Mouse (Mus musculus): Measurements from ENCODE around the gene Arhgap22. TPM values are rescaled to one million over a fixed set of nuclear protein-coding genes. Genes with fewer than 3 reads are reported as not detected.

Arhgap22 gene
- polyA plus RNA-seq, 1 experiment from 2014 or later = 2.6 TPM

- H3K36me3 ChIP-seq (replicated peaks; ENCODE audit: control insufficient read depth, insufficient read depth, low read depth, low read length) = no peaks in the 10 kb centered on the region
- no peaks in the 10 kb centered on the region for H3K4me1 ChIP-seq (ENCODE audit: control insufficient read depth, insufficient read depth, low read length)
- H3K27me3 ChIP-seq (ENCODE audit: control insufficient read depth, insufficient read depth, low read length) = no peaks in the 10 kb centered on the region
- H3K4me3 ChIP-seq (ENCODE audit: low read depth, low read length) = no peak overlapping the region
- H3K9me3 ChIP-seq (replicated peaks; ENCODE audit: control insufficient read depth, low read length) = no peaks in the 10 kb centered on the region
- 84% methylated on average over 6 of the region's 6 CpGs for WGBS
- no peak overlapping the region for H3K4me2 ChIP-seq (ENCODE audit: low read depth, low read length)
- H3K9ac ChIP-seq (replicated peaks; ENCODE audit: low read length) = no peak overlapping the region
- no peak for DNase-seq (ENCODE audit: low spot score)
- ATAC-seq (replicated peaks; ENCODE audit: insufficient number of reproducible peaks, low FRiP score, low TSS enrichment, low read depth) = no peak
- no peak overlapping the region for H3K27ac ChIP-seq (replicated peaks; ENCODE audit: low read depth, low read length)
These were observed 46.3 kb downstream of the Arhgap22 start for GRCm38 (mm10) chr14:33260131-33260530.

GRCm38 (mm10) chr14:33264795-33265194 lies 51.0 kb downstream of the Arhgap22 start:
- H3K27ac ChIP-seq (replicated peaks; ENCODE audit: low read depth, low read length) = no peak overlapping the region
- DNase-seq (ENCODE audit: low spot score) (no peak), ATAC-seq (replicated peaks; ENCODE audit: insufficient number of reproducible peaks, low FRiP score, low TSS enrichment, low read depth) (no peak)
- WGBS = 91% methylated on average over 12 of the region's 13 CpGs
- H3K9ac ChIP-seq (replicated peaks; ENCODE audit: low read length) = no peak overlapping the region
- H3K4me1 ChIP-seq (ENCODE audit: control insufficient read depth, insufficient read depth, low read length) = no peaks in the 10 kb centered on the region
- no peaks in the 10 kb centered on the region for H3K36me3 ChIP-seq (replicated peaks; ENCODE audit: control insufficient read depth, insufficient read depth, low read depth, low read length)
- H3K9me3 ChIP-seq (replicated peaks; ENCODE audit: control insufficient read depth, low read length) = no peaks in the 10 kb centered on the region
- H3K27me3 ChIP-seq (ENCODE audit: control insufficient read depth, insufficient read depth, low read length) = no peaks in the 10 kb centered on the region
- H3K4me3 ChIP-seq (ENCODE audit: low read depth, low read length) = no peak overlapping the region
- no peak overlapping the region for H3K4me2 ChIP-seq (ENCODE audit: low read depth, low read length)

- Histone ChIP-seq H3K27me3 (ENCODE audit: control insufficient read depth, insufficient read depth, low read length) (no peaks in the 10 kb centered on the region), H3K4me1 (ENCODE audit: control insufficient read depth, insufficient read depth, low read length) (no peaks in the 10 kb centered on the region), H3K4me2 (ENCODE audit: low read depth, low read length) (no peak overlapping the region), H3K27ac (replicated peaks; ENCODE audit: low read depth, low read length) (no peak overlapping the region), H3K36me3 (replicated peaks; ENCODE audit: control insufficient read depth, insufficient read depth, low read depth, low read length) (no peaks in the 10 kb centered on the region), H3K4me3 (ENCODE audit: low read depth, low read length) (no peak overlapping the region), H3K9me3 (replicated peaks; ENCODE audit: control insufficient read depth, low read length) (no peaks in the 10 kb centered on the region), H3K9ac (replicated peaks; ENCODE audit: low read length) (no peak overlapping the region)
- DNase-seq (ENCODE audit: low spot score) (no peak), ATAC-seq (replicated peaks; ENCODE audit: insufficient number of reproducible peaks, low FRiP score, low TSS enrichment, low read depth) (no peak)
- WGBS = 77% methylated on average over 2 of the region's 2 CpGs
These were observed 62.4 kb downstream of the Arhgap22 start for GRCm38 (mm10) chr14:33276240-33276639.

- H3K9me3 ChIP-seq (replicated peaks; ENCODE audit: control insufficient read depth, low read length) = no peaks in the 10 kb centered on the region
- no peak overlapping the region for H3K27ac ChIP-seq (replicated peaks; ENCODE audit: low read depth, low read length)
- DNase-seq (ENCODE audit: low spot score) (no peak), ATAC-seq (replicated peaks; ENCODE audit: insufficient number of reproducible peaks, low FRiP score, low TSS enrichment, low read depth) (no peak)
- no peaks in the 10 kb centered on the region for H3K27me3 ChIP-seq (ENCODE audit: control insufficient read depth, insufficient read depth, low read length)
- H3K36me3 ChIP-seq (replicated peaks; ENCODE audit: control insufficient read depth, insufficient read depth, low read depth, low read length) = no peaks in the 10 kb centered on the region
- H3K4me2 ChIP-seq (ENCODE audit: low read depth, low read length) = no peak overlapping the region
- H3K4me3 ChIP-seq (ENCODE audit: low read depth, low read length) = no peak overlapping the region
- H3K4me1 ChIP-seq (ENCODE audit: control insufficient read depth, insufficient read depth, low read length) = no peaks in the 10 kb centered on the region
- no peak overlapping the region for H3K9ac ChIP-seq (replicated peaks; ENCODE audit: low read length)
- 76% methylated on average over 2 of the region's 2 CpGs for WGBS
These were observed 64.5 kb downstream of the Arhgap22 start for GRCm38 (mm10) chr14:33278374-33278773.

DNA sequence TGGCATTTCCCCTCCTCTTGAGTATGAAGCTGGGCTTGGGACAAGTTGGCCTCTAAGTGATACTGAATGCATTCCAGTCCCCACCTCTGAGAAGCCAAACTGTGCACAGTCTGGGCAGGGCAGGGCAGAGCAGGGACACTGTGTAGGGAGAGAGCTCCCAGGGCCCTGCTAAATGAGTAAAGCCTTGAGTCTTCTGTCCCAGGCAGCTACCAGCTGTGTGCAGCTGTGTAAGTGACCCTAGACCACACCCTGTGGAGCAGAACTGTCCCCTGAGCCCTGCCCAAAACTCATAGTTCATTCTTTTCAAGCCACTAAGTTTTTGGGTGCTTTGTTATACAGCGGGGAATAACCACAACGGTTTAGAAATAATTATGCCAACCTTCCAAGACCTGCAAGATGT lies 67.1 kb downstream of the Arhgap22 start:
- Histone ChIP-seq H3K4me1 (ENCODE audit: control insufficient read depth, insufficient read depth, low read length) (no peaks in the 10 kb centered on the region), H3K27ac (replicated peaks; ENCODE audit: low read depth, low read length) (no peak overlapping the region), H3K27me3 (ENCODE audit: control insufficient read depth, insufficient read depth, low read length) (no peaks in the 10 kb centered on the region), H3K4me2 (ENCODE audit: low read depth, low read length) (no peak overlapping the region), H3K9ac (replicated peaks; ENCODE audit: low read length) (no peak overlapping the region), H3K4me3 (ENCODE audit: low read depth, low read length) (no peak overlapping the region), H3K36me3 (replicated peaks; ENCODE audit: control insufficient read depth, insufficient read depth, low read depth, low read length) (no peaks in the 10 kb centered on the region), H3K9me3 (replicated peaks; ENCODE audit: control insufficient read depth, low read length) (no peaks in the 10 kb centered on the region)
- no peak for DNase-seq (ENCODE audit: low spot score)
- ATAC-seq (replicated peaks; ENCODE audit: insufficient number of reproducible peaks, low FRiP score, low TSS enrichment, low read depth) = no peak
- WGBS = 85% methylated on average over 2 of the region's 2 CpGs

DNA sequence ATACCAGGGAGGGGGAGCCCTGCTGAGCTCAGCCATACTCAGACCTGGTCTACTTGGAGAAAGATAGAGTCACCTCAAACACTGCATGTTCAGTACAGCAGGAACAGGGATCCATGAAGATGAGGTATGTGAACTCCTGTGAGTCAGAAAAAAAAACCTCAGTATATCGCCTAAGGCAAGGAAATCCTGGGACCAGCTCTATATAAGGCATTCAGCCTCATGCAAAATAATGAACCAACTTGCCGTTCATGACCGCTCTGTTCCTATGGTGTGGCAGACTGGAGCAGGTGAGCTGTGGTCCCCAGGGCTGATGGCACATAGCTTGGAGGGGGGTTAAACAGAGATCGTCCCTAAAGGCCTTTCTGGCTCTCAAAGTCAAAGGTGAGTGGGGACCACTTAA lies 68.6 kb downstream of the Arhgap22 start:
- no peak overlapping the region for H3K9ac ChIP-seq (replicated peaks; ENCODE audit: low read length)
- no peaks in the 10 kb centered on the region for H3K9me3 ChIP-seq (replicated peaks; ENCODE audit: control insufficient read depth, low read length)
- H3K4me3 ChIP-seq (ENCODE audit: low read depth, low read length) = no peak overlapping the region
- no peak overlapping the region for H3K27ac ChIP-seq (replicated peaks; ENCODE audit: low read depth, low read length)
- H3K36me3 ChIP-seq (replicated peaks; ENCODE audit: control insufficient read depth, insufficient read depth, low read depth, low read length) = no peaks in the 10 kb centered on the region
- ATAC-seq (replicated peaks; ENCODE audit: insufficient number of reproducible peaks, low FRiP score, low TSS enrichment, low read depth) = no peak
- no peaks in the 10 kb centered on the region for H3K27me3 ChIP-seq (ENCODE audit: control insufficient read depth, insufficient read depth, low read length)
- H3K4me2 ChIP-seq (ENCODE audit: low read depth, low read length) = no peak overlapping the region
- 85% methylated on average over 4 of the region's 4 CpGs for WGBS
- no peaks in the 10 kb centered on the region for H3K4me1 ChIP-seq (ENCODE audit: control insufficient read depth, insufficient read depth, low read length)
- DNase-seq (ENCODE audit: low spot score) = no peak

- Histone ChIP-seq H3K36me3 (replicated peaks; ENCODE audit: control insufficient read depth, insufficient read depth, low read depth, low read length) (no peaks in the 10 kb centered on the region), H3K4me1 (ENCODE audit: control insufficient read depth, insufficient read depth, low read length) (no peaks in the 10 kb centered on the region), H3K27me3 (ENCODE audit: control insufficient read depth, insufficient read depth, low read length) (no peaks in the 10 kb centered on the region), H3K9me3 (replicated peaks; ENCODE audit: control insufficient read depth, low read length) (no peaks in the 10 kb centered on the region), H3K4me2 (ENCODE audit: low read depth, low read length) (no peak overlapping the region), H3K9ac (replicated peaks; ENCODE audit: low read length) (no peak overlapping the region), H3K4me3 (ENCODE audit: low read depth, low read length) (no peak overlapping the region), H3K27ac (replicated peaks; ENCODE audit: low read depth, low read length) (no peak overlapping the region)
- no peak for ATAC-seq (replicated peaks; ENCODE audit: insufficient number of reproducible peaks, low FRiP score, low TSS enrichment, low read depth)
- DNase-seq (ENCODE audit: low spot score) = no peak
- 81% methylated on average over 4 of the region's 4 CpGs for WGBS
These were observed 74.1 kb downstream of the Arhgap22 start for GRCm38 (mm10) chr14:33287920-33288319.

GRCm38 (mm10) chr14:33290038-33290437 lies 76.2 kb downstream of the Arhgap22 start:
- 72% methylated on average over 9 of the region's 9 CpGs for WGBS
- H3K27me3 ChIP-seq (ENCODE audit: control insufficient read depth, insufficient read depth, low read length) = no peaks in the 10 kb centered on the region
- H3K9me3 ChIP-seq (replicated peaks; ENCODE audit: control insufficient read depth, low read length) = no peaks in the 10 kb centered on the region
- no peak overlapping the region for H3K4me3 ChIP-seq (ENCODE audit: low read depth, low read length)
- no peak overlapping the region for H3K9ac ChIP-seq (replicated peaks; ENCODE audit: low read length)
- no peak overlapping the region for H3K27ac ChIP-seq (replicated peaks; ENCODE audit: low read depth, low read length)
- DNase-seq (ENCODE audit: low spot score) = no peak
- H3K36me3 ChIP-seq (replicated peaks; ENCODE audit: control insufficient read depth, insufficient read depth, low read depth, low read length) = no peaks in the 10 kb centered on the region
- H3K4me1 ChIP-seq (ENCODE audit: control insufficient read depth, insufficient read depth, low read length) = no peaks in the 10 kb centered on the region
- H3K4me2 ChIP-seq (ENCODE audit: low read depth, low read length) = no peak overlapping the region
- ATAC-seq (replicated peaks; ENCODE audit: insufficient number of reproducible peaks, low FRiP score, low TSS enrichment, low read depth) = no peak

Measured in embryonic facial prominence, embryonic 11.5 days (tissue).